Mouse (Mus musculus) lung, postnatal 0 days (tissue): ENCODE data around the gene Fam229a.

Experiments
- CTCF ChIP-seq: IDR thresholded peaks from 2 replicates; pipeline ENCODE4 v1.5.1; 2016; ENCODE audit warnings: antibody characterized with exemption, mild to moderate bottlenecking
- EP300 ChIP-seq: IDR thresholded peaks from 2 replicates; pipeline ENCODE4 v1.6.1; 2016; ENCODE audit warnings: antibody characterized with exemption, mild to moderate bottlenecking, control low read depth

- TF ChIP-seq CTCF (no peak), EP300 (no peak)
These were observed 9.0 kb downstream of the Fam229a start for GRCm38 (mm10) chr4:129500017-129500416.
